Mouse (Mus musculus): ENCODE data around the gene Swsap1. TPM values are rescaled to one million over a fixed set of nuclear protein-coding genes. Genes with fewer than 3 reads are reported as not detected.

Gene Swsap1
- polyA plus RNA-seq, 1 experiment, result 8.5 TPM

GRCm38 (mm10) chr9:21918035-21918592 is 37.4 kb upstream of the Swsap1 start, which contains the start of gene Rab3d:
TSS of gene Rab3d (minus strand) at chr9:21918192.
- H3K9ac ChIP-seq (ENCODE audit: low read depth, poor library complexity, severe bottlenecking), result peak within 1 kb of the TSS; percentile 14
- TF ChIP-seq EP300 (IDR thresholded peaks at IDR 0.05; ENCODE audit: insufficient read depth, low read depth, low read length) (no peak), POLR2A (IDR thresholded peaks at IDR 0.05; ENCODE audit: insufficient read depth, low read length) (peak; percentile 87)
- H3K4me1 ChIP-seq (ENCODE audit: control insufficient read depth, insufficient read depth, low read length), result no peaks in the 10 kb centered on the region
- H3K36me3 ChIP-seq (ENCODE audit: control insufficient read depth, insufficient read depth, low read length, poor library complexity, severe bottlenecking), result no peaks in the 10 kb centered on the region
- H3K9me3 ChIP-seq (replicated peaks; ENCODE audit: control insufficient read depth, insufficient read depth, low read length, poor library complexity, severe bottlenecking), result no peaks in the 10 kb centered on the region
- H3K27me3 ChIP-seq (ENCODE audit: control insufficient read depth, insufficient read depth, low read length, poor library complexity, severe bottlenecking), result no peaks in the 10 kb centered on the region
- peak within 1 kb of the TSS; percentile 77 for H3K4me3 ChIP-seq (ENCODE audit: low read depth, low read length)
- H3K27ac ChIP-seq (ENCODE audit: insufficient read depth, low read length), result no peak within 1 kb of the TSS

- no peak overlapping the region for H3K4me3 ChIP-seq (ENCODE audit: low read depth, low read length)
- no peaks in the 10 kb centered on the region for H3K27me3 ChIP-seq (ENCODE audit: control insufficient read depth, insufficient read depth, low read length, poor library complexity, severe bottlenecking)
- H3K9ac ChIP-seq (ENCODE audit: low read depth, poor library complexity, severe bottlenecking), result no peak overlapping the region
These were observed 36.7 kb upstream of the Swsap1 start for GRCm38 (mm10) chr9:21918692-21919384.

GRCm38 (mm10) chr9:21923036-21923435 is 32.5 kb upstream of the Swsap1 start:
- no peak overlapping the region for H3K27ac ChIP-seq (ENCODE audit: insufficient read depth, low read length)
- TF ChIP-seq CTCF (IDR thresholded peaks at IDR 0.05; ENCODE audit: low read depth, low read length), result no peak
- no peak for TF ChIP-seq POLR2A (IDR thresholded peaks at IDR 0.05; ENCODE audit: insufficient read depth, low read length)
- no peak for TF ChIP-seq EP300 (IDR thresholded peaks at IDR 0.05; ENCODE audit: insufficient read depth, low read depth, low read length)

More at GRCm38 (mm10) chr9:21918692-21919384, 36.7 kb upstream of the Swsap1 start:
- no peak overlapping the region for H3K27ac ChIP-seq (ENCODE audit: insufficient read depth, low read length)
- TF ChIP-seq EP300 (IDR thresholded peaks at IDR 0.05; ENCODE audit: insufficient read depth, low read depth, low read length), result no peak
- TF ChIP-seq CTCF (IDR thresholded peaks at IDR 0.05; ENCODE audit: low read depth, low read length), result no peak
- no peak for TF ChIP-seq POLR2A (IDR thresholded peaks at IDR 0.05; ENCODE audit: insufficient read depth, low read length)
- no peaks in the 10 kb centered on the region for H3K36me3 ChIP-seq (ENCODE audit: control insufficient read depth, insufficient read depth, low read length, poor library complexity, severe bottlenecking)
- H3K4me1 ChIP-seq (ENCODE audit: control insufficient read depth, insufficient read depth, low read length), result no peaks in the 10 kb centered on the region
- H3K9me3 ChIP-seq (replicated peaks; ENCODE audit: control insufficient read depth, insufficient read depth, low read length, poor library complexity, severe bottlenecking), result no peaks in the 10 kb centered on the region

GRCm38 (mm10) chr9:21923490-21924098 is 32.0 kb upstream of the Swsap1 start:
- H3K36me3 ChIP-seq (ENCODE audit: control insufficient read depth, insufficient read depth, low read length, poor library complexity, severe bottlenecking), result no peaks in the 10 kb centered on the region
- TF ChIP-seq CTCF (IDR thresholded peaks at IDR 0.05; ENCODE audit: low read depth, low read length), result no peak
- TF ChIP-seq EP300 (IDR thresholded peaks at IDR 0.05; ENCODE audit: insufficient read depth, low read depth, low read length), result no peak
- no peak for TF ChIP-seq POLR2A (IDR thresholded peaks at IDR 0.05; ENCODE audit: insufficient read depth, low read length)
- H3K4me1 ChIP-seq (ENCODE audit: control insufficient read depth, insufficient read depth, low read length), result no peaks in the 10 kb centered on the region
- no peak overlapping the region for H3K4me3 ChIP-seq (ENCODE audit: low read depth, low read length)
- H3K27me3 ChIP-seq (ENCODE audit: control insufficient read depth, insufficient read depth, low read length, poor library complexity, severe bottlenecking), result no peaks in the 10 kb centered on the region
- H3K9me3 ChIP-seq (replicated peaks; ENCODE audit: control insufficient read depth, insufficient read depth, low read length, poor library complexity, severe bottlenecking), result no peaks in the 10 kb centered on the region
- H3K27ac ChIP-seq (ENCODE audit: insufficient read depth, low read length), result no peak overlapping the region; the same call in 1 of the 2 replicates
- H3K9ac ChIP-seq (ENCODE audit: low read depth, poor library complexity, severe bottlenecking), result no peak overlapping the region

More at GRCm38 (mm10) chr9:21923036-21923435, 32.5 kb upstream of the Swsap1 start:
- no peaks in the 10 kb centered on the region for H3K9me3 ChIP-seq (replicated peaks; ENCODE audit: control insufficient read depth, insufficient read depth, low read length, poor library complexity, severe bottlenecking)
- no peak overlapping the region for H3K9ac ChIP-seq (ENCODE audit: low read depth, poor library complexity, severe bottlenecking)
- H3K36me3 ChIP-seq (ENCODE audit: control insufficient read depth, insufficient read depth, low read length, poor library complexity, severe bottlenecking), result no peaks in the 10 kb centered on the region
- no peak overlapping the region for H3K4me3 ChIP-seq (ENCODE audit: low read depth, low read length)
- no peaks in the 10 kb centered on the region for H3K4me1 ChIP-seq (ENCODE audit: control insufficient read depth, insufficient read depth, low read length)
- no peaks in the 10 kb centered on the region for H3K27me3 ChIP-seq (ENCODE audit: control insufficient read depth, insufficient read depth, low read length, poor library complexity, severe bottlenecking)

- Histone ChIP-seq H3K9ac (ENCODE audit: low read depth, poor library complexity, severe bottlenecking) (no peak overlapping the region), H3K4me1 (ENCODE audit: control insufficient read depth, insufficient read depth, low read length) (no peaks in the 10 kb centered on the region), H3K27me3 (ENCODE audit: control insufficient read depth, insufficient read depth, low read length, poor library complexity, severe bottlenecking) (no peaks in the 10 kb centered on the region), H3K36me3 (ENCODE audit: control insufficient read depth, insufficient read depth, low read length, poor library complexity, severe bottlenecking) (no peaks in the 10 kb centered on the region), H3K4me3 (ENCODE audit: low read depth, low read length) (no peak overlapping the region), H3K27ac (ENCODE audit: insufficient read depth, low read length) (0 out of 2 replicates have a peak overlapping the region, but pooled peaks have one; percentile 12), H3K9me3 (replicated peaks; ENCODE audit: control insufficient read depth, insufficient read depth, low read length, poor library complexity, severe bottlenecking) (no peaks in the 10 kb centered on the region)
- TF ChIP-seq POLR2A (IDR thresholded peaks at IDR 0.05; ENCODE audit: insufficient read depth, low read length) (no peak), EP300 (IDR thresholded peaks at IDR 0.05; ENCODE audit: insufficient read depth, low read depth, low read length) (no peak), CTCF (IDR thresholded peaks at IDR 0.05; ENCODE audit: low read depth, low read length) (no peak)
These were observed 31.5 kb upstream of the Swsap1 start for GRCm38 (mm10) chr9:21924099-21924493.

- no peak overlapping the region for H3K9ac ChIP-seq (ENCODE audit: low read depth, poor library complexity, severe bottlenecking)
- no peak overlapping the region for H3K27ac ChIP-seq (ENCODE audit: insufficient read depth, low read length)
- no peak overlapping the region for H3K4me3 ChIP-seq (ENCODE audit: low read depth, low read length)
- H3K36me3 ChIP-seq (ENCODE audit: control insufficient read depth, insufficient read depth, low read length, poor library complexity, severe bottlenecking), result no peaks in the 10 kb centered on the region
- TF ChIP-seq POLR2A (IDR thresholded peaks at IDR 0.05; ENCODE audit: insufficient read depth, low read length) (no peak), EP300 (IDR thresholded peaks at IDR 0.05; ENCODE audit: insufficient read depth, low read depth, low read length) (no peak), CTCF (IDR thresholded peaks at IDR 0.05; ENCODE audit: low read depth, low read length) (no peak)
- no peaks in the 10 kb centered on the region for H3K4me1 ChIP-seq (ENCODE audit: control insufficient read depth, insufficient read depth, low read length)
- H3K27me3 ChIP-seq (ENCODE audit: control insufficient read depth, insufficient read depth, low read length, poor library complexity, severe bottlenecking), result no peaks in the 10 kb centered on the region
- H3K9me3 ChIP-seq (replicated peaks; ENCODE audit: control insufficient read depth, insufficient read depth, low read length, poor library complexity, severe bottlenecking), result no peaks in the 10 kb centered on the region
These were observed 30.5 kb upstream of the Swsap1 start for GRCm38 (mm10) chr9:21925034-21925433.
